Mouse (Mus musculus) embryonic fibroblast, embryonic 13.5 days (primary cell): ENCODE data around the gene Rtl6. TPM values are rescaled to one million over a fixed set of nuclear protein-coding genes. Genes with fewer than 3 reads are reported as not detected.

Source experiments
- H3K27ac ChIP-seq: 2 replicates; pipeline ENCODE4 v1.5.1; 2012; ENCODE audit warnings: low read length, control low read depth, inconsistent platforms; ENCODE audit not compliant: insufficient read depth
- H3K4me1 ChIP-seq: 2 replicates; pipeline ENCODE4 v1.6.1; 2011; ENCODE audit warnings: low read length; ENCODE audit not compliant: control insufficient read depth, insufficient read depth
- H3K4me3 ChIP-seq: 2 replicates; pipeline ENCODE4 v1.5.1; 2011; ENCODE audit warnings: mild to moderate bottlenecking, control low read depth, low read length; ENCODE audit not compliant: insufficient read depth
- CTCF ChIP-seq: IDR thresholded peaks from 2 replicates; pipeline ENCODE4 v1.5.1; 2011; ENCODE audit warnings: mild to moderate bottlenecking, control low read depth, low read length, moderate library complexity, borderline replicate concordance; ENCODE audit not compliant: insufficient read depth
- POLR2A ChIP-seq: IDR thresholded peaks from 2 replicates; pipeline ENCODE4 v1.6.1; 2011; ENCODE audit warnings: low read depth, mild to moderate bottlenecking, control low read depth, low read length, moderate library complexity
- polyA plus RNA-seq: library from polyadenylated mRNA; stranded (reverse); fragments of >200 nt; gene quantifications from 2 replicates; pipeline ENCODE4 v1.2.4, GENCODE M21; 2011; ENCODE audit warnings: low read depth; ENCODE audit not compliant: missing spikeins, insufficient read length

The Rtl6 gene
- polyA plus RNA-seq, 1 experiment: 8.1 TPM

DNA sequence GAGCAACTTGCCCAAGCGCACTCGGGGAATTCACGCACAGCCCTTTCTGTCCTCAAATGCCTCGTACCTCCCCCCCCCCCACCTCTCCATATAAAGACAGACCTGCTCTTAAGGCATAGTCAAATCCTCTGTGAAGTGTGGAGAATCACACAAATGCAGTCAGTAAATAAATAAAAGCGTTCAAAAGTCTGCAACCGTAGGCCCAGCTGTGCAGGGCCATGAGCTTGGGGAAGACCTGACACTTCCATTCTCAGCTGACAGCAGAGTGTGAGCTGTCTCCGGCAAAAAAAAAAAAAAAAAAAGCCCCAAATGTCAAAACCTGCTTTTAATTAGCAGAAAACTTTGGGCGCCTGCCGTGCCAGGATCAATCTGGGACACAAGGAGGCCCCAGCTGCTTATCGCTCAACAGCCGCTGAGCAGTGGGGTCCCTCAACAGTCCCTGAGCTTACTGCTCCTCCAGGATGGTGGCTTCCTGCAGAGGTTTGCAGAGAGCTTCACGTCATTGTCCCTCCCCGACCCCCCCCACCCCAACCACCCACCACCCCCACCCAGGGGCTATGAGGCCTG lies 34.0 kb upstream of the Rtl6 start:
- H3K27ac ChIP-seq: no peak overlapping the region
- H3K4me1 ChIP-seq: no peaks in the 10 kb centered on the region
- TF ChIP-seq POLR2A (no peak), CTCF (no peak)
- no peak overlapping the region for H3K4me3 ChIP-seq

DNA sequence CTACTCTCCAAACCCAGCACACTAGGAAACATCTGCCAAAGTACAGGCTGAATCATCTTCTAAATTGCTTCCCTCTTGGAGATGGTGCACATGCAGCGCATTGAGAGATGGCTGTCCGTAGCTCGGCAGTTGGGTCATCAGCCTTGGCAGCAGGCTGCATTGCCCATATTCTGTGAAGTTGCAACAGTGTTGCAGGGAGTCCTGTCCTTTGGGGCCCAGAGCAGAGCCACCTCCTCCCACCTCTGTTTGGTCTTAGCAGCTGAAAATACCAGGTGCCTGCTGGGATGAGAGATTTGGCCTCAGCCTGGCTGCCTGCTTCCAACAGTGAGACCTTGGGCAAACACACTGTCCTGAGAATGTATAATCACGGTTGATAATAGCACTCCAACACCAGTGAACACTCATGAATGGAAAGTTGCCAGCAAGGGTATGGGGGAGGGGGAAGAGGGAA lies 30.8 kb upstream of the Rtl6 start:
- TF ChIP-seq CTCF (no peak), POLR2A (no peak)
- H3K4me1 ChIP-seq: no peaks in the 10 kb centered on the region
- H3K27ac ChIP-seq: no peak overlapping the region
- no peak overlapping the region for H3K4me3 ChIP-seq

DNA sequence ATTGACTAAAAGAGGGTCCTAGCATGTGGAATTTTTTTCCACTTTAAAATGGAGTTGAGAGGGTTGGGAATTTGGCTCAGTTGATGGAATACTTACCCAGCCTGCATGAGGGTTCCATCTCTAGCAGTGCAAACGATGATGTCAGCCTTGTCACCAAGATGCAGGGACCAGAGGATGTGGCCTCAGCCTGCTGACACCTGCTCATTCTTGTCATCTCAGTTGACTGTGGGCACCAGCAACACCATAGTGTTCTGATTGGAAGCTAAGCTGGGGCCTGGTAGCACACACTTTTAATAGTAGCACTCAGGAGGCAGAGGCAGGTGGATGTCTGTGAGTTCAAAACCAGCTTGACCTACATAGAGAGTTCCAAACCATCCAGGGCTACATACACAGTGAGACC lies 21.0 kb upstream of the Rtl6 start:
- TF ChIP-seq POLR2A: no peak
- no peak for TF ChIP-seq CTCF
- Histone ChIP-seq H3K27ac (no peak overlapping the region), H3K4me3 (no peak overlapping the region)

DNA sequence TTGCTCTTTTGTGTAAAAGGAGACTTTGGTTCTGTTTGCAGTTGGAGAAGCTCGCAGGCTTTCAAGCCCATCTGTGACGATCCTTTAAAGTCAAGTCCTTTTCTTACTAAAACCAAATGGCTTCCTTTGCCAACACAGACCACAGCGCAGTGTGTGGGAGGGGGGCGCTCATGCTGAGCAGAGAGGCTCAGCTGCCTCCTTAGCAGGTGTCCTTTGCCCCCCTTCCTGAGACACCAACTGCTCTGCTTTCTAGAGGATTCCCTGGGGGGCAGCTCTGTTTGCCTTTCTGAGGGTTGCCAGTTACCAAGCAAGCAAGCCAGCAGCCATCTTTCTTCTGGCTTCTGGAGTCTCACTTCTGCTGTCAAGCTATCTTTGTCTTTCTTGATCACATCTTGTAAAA lies 19.4 kb upstream of the Rtl6 start:
- TF ChIP-seq CTCF: no peak
- TF ChIP-seq POLR2A: no peak
- Histone ChIP-seq H3K4me1 (no peaks in the 10 kb centered on the region), H3K27ac (no peak overlapping the region), H3K4me3 (no peak overlapping the region)

More for the DNA sequence above, 21.0 kb upstream of the Rtl6 start:
- no peaks in the 10 kb centered on the region for H3K4me1 ChIP-seq

DNA sequence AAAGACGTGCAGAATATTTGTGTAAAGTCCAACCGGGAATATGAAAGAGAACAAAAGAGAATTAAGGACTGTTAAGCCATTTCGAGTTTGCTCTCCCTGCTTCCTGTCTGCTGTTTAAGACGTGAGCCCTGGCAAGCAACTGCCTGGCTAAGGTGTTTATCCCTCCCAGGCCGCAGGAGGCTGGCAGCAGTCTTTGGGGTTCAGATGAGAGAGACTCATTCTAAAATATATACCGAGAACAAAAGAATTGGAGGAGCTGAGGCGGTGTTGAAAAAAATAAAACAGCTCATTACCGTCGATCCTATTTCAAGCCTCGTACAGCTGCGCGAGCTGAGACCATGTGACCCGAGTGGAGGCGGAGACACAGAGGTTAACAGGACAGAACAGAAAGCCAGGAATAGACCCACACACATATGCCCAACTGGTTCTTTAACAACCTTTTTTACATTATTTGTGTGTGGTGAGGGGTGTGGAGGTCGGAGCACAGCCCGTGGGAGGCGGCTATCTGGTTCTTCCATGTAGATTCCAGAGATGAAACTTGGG lies 9.0 kb upstream of the Rtl6 start:
- Histone ChIP-seq H3K27ac (no peak overlapping the region), H3K4me1 (no peaks in the 10 kb centered on the region), H3K4me3 (no peak overlapping the region)
- TF ChIP-seq POLR2A (no peak), CTCF (no peak)

DNA sequence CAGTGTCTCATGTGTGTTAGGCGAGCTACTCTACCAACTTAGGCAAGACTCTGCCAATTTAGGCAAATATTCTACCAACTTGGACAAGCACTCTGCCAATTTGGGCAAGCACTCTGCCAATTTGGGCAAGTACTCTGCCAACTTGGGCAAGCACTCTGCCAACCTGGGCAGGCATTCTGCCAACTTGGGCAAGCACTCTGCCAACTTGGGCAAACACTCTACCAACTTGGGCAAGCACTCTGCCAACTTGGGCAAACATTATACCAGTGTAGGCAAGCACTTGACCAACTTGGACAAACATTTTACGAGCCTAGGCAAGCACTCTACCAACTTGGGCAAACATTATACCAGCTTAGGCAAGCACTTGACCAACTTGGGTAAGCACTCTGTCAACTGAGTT lies 3.9 kb upstream of the Rtl6 start:
- H3K4me1 ChIP-seq: no peaks in the 10 kb centered on the region
- H3K27ac ChIP-seq: no peak overlapping the region
- TF ChIP-seq CTCF (no peak), POLR2A (no peak)
- H3K4me3 ChIP-seq: no peak overlapping the region

DNA sequence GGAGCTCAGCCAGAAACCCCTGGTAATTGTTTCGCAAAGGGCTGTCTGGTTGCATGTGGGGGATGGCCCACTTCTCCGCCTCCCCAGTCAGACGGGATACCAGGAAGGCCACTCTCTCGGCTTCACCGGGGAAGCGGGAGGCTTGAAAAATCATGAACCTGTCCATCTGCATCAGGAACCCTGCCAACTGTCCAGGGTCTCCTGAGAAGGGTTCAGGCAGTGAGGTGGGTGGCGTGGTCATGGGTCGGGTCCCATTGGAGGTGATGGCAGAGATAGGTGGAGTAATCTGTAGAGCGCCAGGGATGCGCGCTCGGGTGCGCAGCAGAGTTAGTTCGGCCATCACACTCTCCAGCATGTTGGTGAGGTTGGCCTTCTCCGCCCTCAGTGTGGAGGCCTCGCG lies 949 bp downstream of the Rtl6 start:
- no peak overlapping the region for H3K27ac ChIP-seq

DNA sequence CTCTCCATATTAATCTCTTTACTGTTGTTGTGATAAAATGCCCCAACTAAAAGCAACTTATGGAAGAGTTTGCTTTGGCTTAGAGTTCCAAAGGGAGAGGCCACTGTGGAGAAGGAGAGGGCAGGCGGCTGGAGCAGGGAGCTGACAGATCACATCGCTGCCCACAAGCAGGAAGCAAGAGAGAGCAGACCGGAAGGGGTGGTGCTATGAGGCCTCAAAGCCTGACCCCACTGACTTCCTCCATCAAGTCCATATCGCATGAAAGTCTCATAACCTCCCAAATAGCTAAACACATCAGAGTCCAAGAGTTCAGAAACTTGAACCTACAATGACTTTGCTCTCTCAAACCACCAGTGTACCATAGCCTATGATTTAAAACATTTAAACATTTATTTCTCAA lies 6.6 kb downstream of the Rtl6 start:
- TF ChIP-seq POLR2A (no peak), CTCF (no peak)

More for the DNA sequence above, 949 bp downstream of the Rtl6 start:
- H3K4me1 ChIP-seq: no peaks in the 10 kb centered on the region
- 0 out of 2 replicates have a peak overlapping the region, but pooled peaks have one; percentile 35 for H3K4me3 ChIP-seq
- TF ChIP-seq CTCF: no peak
- no peak for TF ChIP-seq POLR2A

DNA sequence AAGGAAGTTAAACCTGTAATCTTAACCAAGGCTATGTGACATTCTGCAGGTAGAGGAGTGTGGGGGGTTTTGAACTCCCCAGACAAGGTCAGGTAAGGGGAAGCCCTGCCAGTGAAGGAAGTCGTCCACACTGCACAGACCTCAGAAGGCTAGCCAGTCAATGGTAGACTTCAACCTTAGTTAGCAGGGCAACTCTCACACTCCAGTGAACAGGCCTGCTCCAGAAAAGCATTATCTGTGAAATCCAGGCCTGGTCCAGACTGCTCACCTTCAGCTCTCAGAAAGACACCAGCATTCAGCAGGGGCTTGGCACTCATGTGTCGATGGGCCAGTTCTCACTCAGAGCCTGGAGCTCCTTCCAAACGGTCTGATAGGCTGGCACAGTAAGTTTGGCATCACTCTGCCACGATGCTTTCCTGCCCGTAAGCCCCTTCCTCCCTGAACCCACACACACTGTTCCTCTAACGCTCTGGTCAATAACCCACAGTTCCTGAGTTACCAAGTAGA lies 8.3 kb downstream of the Rtl6 start:
- Histone ChIP-seq H3K4me3 (no peak overlapping the region), H3K27ac (no peak overlapping the region), H3K4me1 (no peaks in the 10 kb centered on the region)
- no peak for TF ChIP-seq CTCF

More for the DNA sequence above, 6.6 kb downstream of the Rtl6 start:
- Histone ChIP-seq H3K4me3 (no peak overlapping the region), H3K4me1 (no peaks in the 10 kb centered on the region), H3K27ac (no peak overlapping the region)

DNA sequence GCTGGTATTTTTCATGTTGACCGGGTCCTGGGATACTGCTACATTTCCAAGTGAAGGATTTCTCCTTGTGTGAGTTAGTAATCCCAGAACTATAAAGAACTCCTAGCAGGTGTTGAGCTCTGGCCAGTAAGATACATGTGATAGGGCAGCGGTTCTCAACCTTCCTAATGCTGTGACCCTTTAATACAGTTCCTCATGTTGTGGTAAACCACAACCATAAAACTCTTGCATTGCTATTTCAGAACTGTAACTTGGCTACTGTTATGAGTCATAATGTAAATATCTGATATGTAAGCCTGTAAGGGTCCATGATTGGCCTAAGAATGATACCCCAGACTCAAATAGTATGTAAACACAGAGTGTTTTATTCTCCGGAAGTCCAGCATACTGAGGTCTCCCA lies 11.6 kb downstream of the Rtl6 start:
- Histone ChIP-seq H3K27ac (no peak overlapping the region), H3K4me1 (no peaks in the 10 kb centered on the region), H3K4me3 (no peak overlapping the region)
- TF ChIP-seq CTCF: no peak
- TF ChIP-seq POLR2A: no peak
